Mouse (Mus musculus): ENCODE measurements around the gene Bola1.

DNA sequence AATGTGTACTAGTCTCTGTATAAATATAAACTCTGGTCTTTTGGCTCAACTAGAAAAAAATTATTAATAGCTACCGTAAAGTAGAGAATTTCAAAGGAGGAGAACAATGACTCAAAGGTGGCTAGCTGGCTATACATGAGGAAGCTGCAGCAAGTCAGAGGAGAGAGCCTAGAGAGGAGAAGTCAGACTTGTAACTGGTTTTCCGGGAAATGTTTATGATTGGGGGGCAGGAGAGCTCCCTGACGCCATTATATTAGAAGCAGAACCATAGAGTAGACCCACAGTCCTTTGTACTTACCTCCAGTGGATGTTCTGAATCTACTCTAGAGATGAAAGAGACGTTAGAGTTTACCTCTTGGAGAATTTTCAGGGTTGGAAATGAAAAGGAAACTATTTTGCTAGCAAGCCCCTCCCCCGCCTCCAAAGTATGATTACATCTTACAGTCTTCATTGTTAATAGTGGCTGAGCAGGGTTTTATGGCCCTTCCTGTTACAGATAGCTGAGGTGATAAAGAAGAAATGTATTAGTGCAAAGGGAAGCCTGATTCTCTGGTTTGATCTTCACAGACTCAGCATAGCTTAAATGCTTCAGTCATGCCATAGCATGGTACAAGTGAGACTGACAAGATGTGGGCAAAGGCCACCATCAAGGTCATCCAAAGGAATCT, 36.6 kb upstream of the Bola1 start:
- no peak for TF ChIP-seq POLR2A (IDR thresholded peaks at IDR 0.05; ENCODE audit: low read depth, low read length)
- TF ChIP-seq CTCF (IDR thresholded peaks at IDR 0.05; ENCODE audit: borderline replicate concordance, insufficient read depth, low read length) = no peak

Measured in embryonic fibroblast, embryonic 13.5 days (primary cell).